Mouse (Mus musculus) thymus, adult 18-20 months (tissue): Measurements from ENCODE around the gene Hrh2.

Source experiments
- DNase-seq, 2 experiments: peaks; one replicate each; pipeline ENCODE4 v3.0.0; 2022; ENCODE audit warnings: mixed read lengths in 2 of 2

Gene Hrh2

DNA sequence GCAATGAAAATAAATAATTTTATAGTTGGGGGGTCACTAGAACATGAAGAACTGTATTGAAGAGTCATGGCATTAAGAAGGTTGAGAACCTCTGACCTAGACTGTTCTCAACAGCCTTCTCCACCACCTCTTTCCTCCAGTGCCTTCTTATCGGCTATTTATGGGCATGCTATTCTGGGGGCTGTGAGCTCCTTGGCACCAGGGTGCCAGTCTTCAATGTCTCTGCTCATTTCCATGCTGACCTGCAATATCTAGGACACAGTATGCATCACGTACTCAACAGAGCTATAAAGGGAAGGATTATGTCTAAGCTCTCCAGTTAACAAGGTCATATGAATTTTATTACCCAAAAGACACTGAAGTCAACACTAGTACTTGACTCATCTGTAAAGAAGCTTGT is 14.6 kb upstream of the Hrh2 start:
- DNase-seq: no peak

- DNase-seq: no peak
These were observed 13.3 kb upstream of the Hrh2 start for GRCm38 (mm10) chr13:54178647-54179046.

- no peak for DNase-seq
These were observed 12.0 kb upstream of the Hrh2 start for GRCm38 (mm10) chr13:54179971-54180370.

DNA sequence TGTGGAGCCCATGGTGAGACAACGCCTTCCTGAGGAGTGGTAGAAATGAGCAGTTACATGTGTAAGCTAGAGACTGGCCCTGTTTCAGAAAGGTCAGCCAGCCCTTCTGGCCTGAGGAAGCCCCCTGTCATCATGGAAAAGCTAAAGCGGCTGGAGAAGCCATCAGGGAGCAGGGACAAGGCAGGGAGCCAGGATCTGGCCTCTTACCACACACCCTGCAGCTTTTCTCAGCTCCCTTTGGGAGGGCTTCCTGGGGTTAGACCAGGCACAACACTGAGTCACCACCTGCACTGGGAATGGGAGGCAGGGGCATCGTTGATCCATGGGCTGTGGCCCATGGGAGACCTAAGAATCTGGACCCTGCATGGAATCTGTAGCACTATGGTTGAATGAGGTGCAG is 11.5 kb upstream of the Hrh2 start:
- no peak for DNase-seq

- no peak for DNase-seq
These were observed 10.6 kb upstream of the Hrh2 start for GRCm38 (mm10) chr13:54181318-54181717.

- no peak for DNase-seq
These were observed 10.0 kb upstream of the Hrh2 start for GRCm38 (mm10) chr13:54181947-54182346.

DNA sequence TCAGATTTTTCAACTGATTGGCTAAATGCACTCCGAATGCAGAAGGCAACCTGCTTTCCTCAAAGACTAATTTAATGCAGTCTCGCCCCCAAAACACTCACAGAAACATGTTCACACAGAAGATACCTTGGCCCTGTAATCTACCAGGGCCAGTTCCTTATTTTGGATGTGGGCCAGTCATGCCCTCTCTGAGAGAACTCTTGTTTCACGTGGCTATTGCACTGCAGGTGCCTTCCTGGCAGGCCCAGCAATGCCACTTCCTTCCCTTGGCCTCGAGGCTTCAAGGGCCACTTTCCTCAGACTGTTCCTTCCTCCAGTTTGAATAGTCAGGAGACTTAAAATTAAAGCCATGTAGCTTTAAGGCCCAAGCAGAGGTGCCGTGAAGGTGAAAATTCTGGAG is 5.5 kb upstream of the Hrh2 start:
- no peak for DNase-seq

DNA sequence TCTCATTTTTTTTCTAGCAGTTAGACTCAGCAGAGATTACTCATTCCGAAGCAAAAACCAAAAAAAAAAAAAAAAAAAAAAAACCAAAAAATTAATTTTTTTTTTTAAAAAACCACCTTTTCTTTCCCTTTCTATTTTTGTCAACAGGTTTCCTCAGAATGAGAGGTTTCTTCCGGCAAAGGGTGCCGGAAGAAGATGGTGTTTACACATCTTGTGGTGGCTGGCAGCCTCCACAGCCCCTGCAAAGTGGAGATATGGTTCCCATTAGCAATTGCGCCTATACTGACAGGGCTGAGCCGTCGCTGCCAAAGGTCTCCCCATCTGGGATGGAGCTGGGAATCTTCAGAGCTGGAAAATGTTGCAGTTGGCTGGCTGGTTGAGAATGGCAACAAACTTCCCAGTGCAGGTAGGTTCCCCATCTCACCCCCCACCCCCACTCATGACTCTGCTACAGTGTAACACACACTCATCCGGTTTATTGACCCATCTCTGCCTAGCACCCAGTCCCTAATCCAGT is 3.7 kb upstream of the Hrh2 start:
- peak in 1 of 2 experiments; percentile 16 for DNase-seq

GRCm38 (mm10) chr13:54189896-54190295 is 2.0 kb upstream of the Hrh2 start:
- no peak for DNase-seq

DNA sequence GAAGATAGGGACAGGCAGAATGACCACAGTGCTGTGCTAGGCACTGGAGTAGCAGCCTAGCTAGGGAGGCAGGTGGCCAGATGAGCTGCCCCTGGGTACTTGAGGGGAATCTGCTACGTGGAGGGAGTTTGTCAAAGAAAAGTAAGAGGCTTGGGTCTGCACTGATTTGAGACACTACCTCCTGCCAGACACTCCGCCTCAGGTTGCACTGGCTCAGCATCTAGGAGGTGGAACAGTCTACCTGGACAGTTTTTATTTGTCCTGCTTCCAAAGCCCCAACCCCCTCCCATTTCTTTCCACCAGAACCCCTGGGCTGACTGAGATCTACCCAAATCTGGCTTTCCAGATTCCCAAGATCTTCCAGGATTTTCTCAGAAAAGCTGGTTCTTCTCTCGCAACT is 748 bp upstream of the Hrh2 start:
- no peak for DNase-seq

DNA sequence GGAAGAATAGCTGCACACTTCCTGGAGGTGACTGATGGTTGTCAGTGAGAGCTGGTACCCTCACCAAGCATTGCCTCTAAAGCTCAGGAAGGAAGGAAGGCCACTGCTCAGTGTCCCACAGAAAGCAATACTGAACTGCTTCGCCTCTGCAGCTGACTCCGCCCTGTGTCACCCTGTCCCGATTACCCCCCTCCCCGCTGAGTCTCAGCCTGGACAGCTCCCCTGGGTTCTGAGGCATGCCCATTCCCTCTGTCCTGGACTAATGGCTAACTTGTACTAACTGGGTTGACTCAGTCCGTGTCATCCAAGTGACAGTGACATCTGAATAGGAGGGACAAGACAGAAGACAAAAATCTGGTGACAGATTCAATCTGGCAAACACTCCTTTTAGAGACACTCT is 1.7 kb downstream of the Hrh2 start:
- no peak for DNase-seq

DNA sequence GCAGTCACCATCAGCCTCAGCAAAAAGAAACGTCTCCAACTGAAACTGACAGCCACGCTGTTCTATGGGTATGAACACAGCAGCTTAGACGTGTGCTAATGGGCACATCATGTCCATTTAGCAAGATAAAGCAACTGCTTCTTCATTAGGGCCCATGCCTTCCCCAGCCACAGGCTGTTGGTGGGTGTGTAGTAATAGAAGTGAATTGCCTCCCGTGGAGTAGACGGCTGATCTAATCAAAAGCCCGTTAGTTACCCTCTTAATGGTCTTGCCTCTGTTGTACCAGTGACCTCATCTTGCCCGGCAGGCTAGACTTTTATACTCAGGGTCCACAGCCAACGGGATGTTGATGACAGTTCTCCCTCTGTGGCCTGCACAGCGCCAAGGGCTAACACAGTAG is 7.1 kb downstream of the Hrh2 start:
- DNase-seq: no peak

- no peak for DNase-seq
These were observed 10.5 kb downstream of the Hrh2 start for GRCm38 (mm10) chr13:54202458-54202857.

GRCm38 (mm10) chr13:54203419-54203818 is 11.5 kb downstream of the Hrh2 start:
- no peak for DNase-seq

DNA sequence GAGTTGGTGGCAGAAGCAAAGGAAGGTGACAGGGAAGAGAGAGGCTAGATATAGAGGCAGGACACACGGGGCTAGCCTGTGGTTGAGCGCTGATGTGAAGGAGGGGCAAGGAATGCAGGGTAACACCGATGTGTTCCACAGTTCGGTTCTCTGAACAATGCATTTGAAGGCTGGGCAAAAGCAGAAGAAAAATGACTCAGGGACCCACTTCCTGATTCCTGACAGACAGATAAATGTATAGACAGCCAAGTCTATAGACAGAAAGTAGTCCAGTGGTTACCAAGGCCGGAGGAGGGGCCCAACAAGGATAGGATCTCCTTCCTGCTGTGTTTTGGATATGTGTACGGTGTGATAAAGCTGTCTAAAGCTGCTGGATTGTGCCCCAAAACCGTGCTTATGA is 13.3 kb downstream of the Hrh2 start:
- DNase-seq: no peak

GRCm38 (mm10) chr13:54206140-54206753 is 14.3 kb downstream of the Hrh2 start:
- no peak for DNase-seq

GRCm38 (mm10) chr13:54209476-54210253 is 17.7 kb downstream of the Hrh2 start:
- DNase-seq: peak in 1 of 2 experiments; percentile 9

GRCm38 (mm10) chr13:54211528-54212488 is 19.9 kb downstream of the Hrh2 start:
- DNase-seq: no peak

- DNase-seq: no peak
These were observed 20.6 kb downstream of the Hrh2 start for GRCm38 (mm10) chr13:54212516-54212915.

DNA sequence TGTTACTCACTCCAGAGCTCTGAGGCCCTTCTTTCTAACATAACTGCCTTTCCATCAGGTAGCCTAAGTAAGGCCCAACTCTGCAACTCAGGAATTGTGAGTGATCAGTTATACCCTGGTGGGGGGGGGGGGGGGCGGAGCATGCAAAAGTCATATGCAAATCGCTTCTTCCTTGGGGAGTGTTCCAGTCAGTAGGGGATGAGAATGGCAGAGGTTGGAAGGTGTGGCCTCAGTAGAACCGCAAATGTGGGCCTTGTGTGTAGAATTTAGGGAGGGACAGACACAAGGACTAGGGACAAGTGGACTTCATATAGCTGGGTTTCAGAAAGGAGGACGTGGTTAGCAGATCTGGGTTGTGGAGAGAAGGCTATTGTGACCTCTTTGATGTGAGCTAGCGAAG is 23.3 kb downstream of the Hrh2 start:
- no peak for DNase-seq

- no peak for DNase-seq
These were observed 23.9 kb downstream of the Hrh2 start for GRCm38 (mm10) chr13:54215777-54216316.

DNA sequence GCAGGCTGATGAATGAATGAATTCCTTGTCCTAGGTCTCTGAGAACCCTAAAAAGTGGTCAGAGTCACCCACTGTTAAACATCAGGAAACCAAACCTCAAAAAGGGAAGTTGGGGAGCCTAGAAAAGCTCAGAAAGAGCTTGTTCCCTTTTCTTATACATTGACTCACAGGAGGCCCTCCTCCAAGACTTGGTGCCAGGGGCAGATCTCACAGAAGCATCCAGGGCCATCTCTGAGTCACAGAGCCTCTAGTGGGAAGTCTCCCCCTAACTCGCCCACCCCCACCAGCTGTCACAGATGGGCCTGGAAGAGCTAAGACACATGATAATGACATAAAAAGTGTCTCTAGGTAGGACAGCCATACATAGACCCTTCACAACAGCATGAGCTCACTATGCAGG is 26.4 kb downstream of the Hrh2 start:
- DNase-seq: no peak

- DNase-seq: no peak
These were observed 29.8 kb downstream of the Hrh2 start for GRCm38 (mm10) chr13:54221631-54222179.
